Mouse (Mus musculus) forebrain, embryonic 12.5 days (tissue): ENCODE results near the gene Sparc. TPM values are rescaled to one million over a fixed set of nuclear protein-coding genes. Genes with fewer than 3 reads are reported as not detected.
"Not testable (repeated sequence)": the region's sequence is repeated elsewhere in the genome, so short reads cannot be mapped to it uniquely, and the experiment has no call there.

Source experiments
- ATAC-seq: fragments of 200-750 bp; cut with Nextera tagmentation; 2 replicates; pipeline ENCODE4 v1.8.0; 2017; ENCODE audit warnings: moderate TSS enrichment; ENCODE audit not compliant: low FRiP score
- H3K27ac ChIP-seq: fragments of 300-500 bp; sonication (generic); 2 replicates; pipeline ENCODE4 v1.5.1; 2016; ENCODE audit warnings: mild to moderate bottlenecking
- H3K27me3 ChIP-seq: fragments of 300-500 bp; sonication (generic); 2 replicates; pipeline ENCODE4 v1.6.1; 2016; ENCODE audit warnings: mild to moderate bottlenecking
- H3K36me3 ChIP-seq: fragments of 300-500 bp; sonication (generic); replicated peaks from 2 replicates; pipeline ENCODE4 v1.6.1; 2016; ENCODE audit warnings: mild to moderate bottlenecking
- H3K4me1 ChIP-seq: fragments of 300-500 bp; sonication (generic); 2 replicates; pipeline ENCODE4 v1.6.1; 2016
- H3K4me2 ChIP-seq: fragments of 300-500 bp; sonication (generic); 2 replicates; pipeline ENCODE4 v1.6.1; 2016; ENCODE audit warnings: mild to moderate bottlenecking, moderate library complexity
- H3K4me3 ChIP-seq: fragments of 300-500 bp; sonication (generic); replicated peaks from 2 replicates; pipeline ENCODE4 v1.5.1; 2016; ENCODE audit warnings: mild to moderate bottlenecking
- H3K9ac ChIP-seq: fragments of 300-500 bp; sonication (generic); 2 replicates; pipeline ENCODE4 v1.6.1; 2016; ENCODE audit warnings: mild to moderate bottlenecking
- H3K9me3 ChIP-seq: fragments of 300-500 bp; sonication (generic); 2 replicates; pipeline ENCODE4 v1.6.1; 2016
- WGBS: fragments of 180-500 bp; shearing (Covaris S2); methylation state at CpG from one replicate; pipeline ENCODE4 v1.1.7; 2016; 5-methylcytosine and 5-hydroxymethylcytosine counted together
- polyA plus RNA-seq: library from polyadenylated mRNA; unstranded; fragments of >200 nt; fragmentation: Nextera tagmentation; extraction: Ambion mirVana; gene quantifications from 2 replicates; pipeline ENCODE4 v1.2.1, GENCODE M21; 2016

Sparc gene
- polyA plus RNA-seq, 1 experiment from 2014 or later: 395 TPM

GRCm38 (mm10) chr11:55428186-55429012 is 5.4 kb upstream of the Sparc start:
- H3K36me3 ChIP-seq: no peaks in the 10 kb centered on the region
- peaks cover 34% of the 10 kb centered on the region for H3K4me1 ChIP-seq
- no peak overlapping the region for H3K4me3 ChIP-seq
- no peak overlapping the region for H3K9ac ChIP-seq
- 0 out of 2 replicates have a peak overlapping the region, but pooled peaks have one; percentile 0 for H3K4me2 ChIP-seq
- peak; percentile 78 for ATAC-seq
- WGBS: 41% methylated on average over 16 of the region's 16 CpGs
- H3K27me3 ChIP-seq: no peaks in the 10 kb centered on the region
- H3K27ac ChIP-seq: peak overlapping the region; percentile 38
- no peaks in the 10 kb centered on the region for H3K9me3 ChIP-seq

GRCm38 (mm10) chr11:55424746-55425360 is 1.9 kb upstream of the Sparc start:
- no peak overlapping the region for H3K9ac ChIP-seq
- peaks cover 40% of the 10 kb centered on the region for H3K4me1 ChIP-seq
- no peaks in the 10 kb centered on the region for H3K9me3 ChIP-seq
- H3K4me3 ChIP-seq: no peak overlapping the region
- WGBS: 79% methylated on average over 8 of the region's 8 CpGs
- H3K27ac ChIP-seq: no peak overlapping the region
- H3K4me2 ChIP-seq: no peak overlapping the region
- no peaks in the 10 kb centered on the region for H3K36me3 ChIP-seq
- no peak for ATAC-seq
- H3K27me3 ChIP-seq: no peaks in the 10 kb centered on the region

DNA sequence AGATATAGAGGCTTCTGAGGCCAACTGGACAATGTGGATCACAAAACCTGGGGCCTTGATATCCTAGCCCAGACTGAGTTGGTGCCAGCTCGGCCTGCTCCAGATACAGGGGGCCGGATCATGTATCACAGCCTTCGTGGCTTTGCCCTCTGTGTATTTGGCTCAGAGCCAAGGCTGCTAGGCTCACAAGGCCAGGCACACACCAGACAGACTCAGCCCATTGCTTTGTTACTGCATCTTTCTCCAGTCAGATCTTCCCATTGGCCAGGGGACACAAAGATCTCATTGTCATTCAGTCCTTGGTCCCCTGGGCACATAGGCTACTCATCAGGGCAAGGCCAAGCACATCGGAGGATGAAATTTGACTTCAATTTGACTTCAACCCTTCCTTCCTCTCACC is 773 bp upstream of the Sparc start:
- peaks cover 51% of the 10 kb centered on the region for H3K4me1 ChIP-seq

DNA sequence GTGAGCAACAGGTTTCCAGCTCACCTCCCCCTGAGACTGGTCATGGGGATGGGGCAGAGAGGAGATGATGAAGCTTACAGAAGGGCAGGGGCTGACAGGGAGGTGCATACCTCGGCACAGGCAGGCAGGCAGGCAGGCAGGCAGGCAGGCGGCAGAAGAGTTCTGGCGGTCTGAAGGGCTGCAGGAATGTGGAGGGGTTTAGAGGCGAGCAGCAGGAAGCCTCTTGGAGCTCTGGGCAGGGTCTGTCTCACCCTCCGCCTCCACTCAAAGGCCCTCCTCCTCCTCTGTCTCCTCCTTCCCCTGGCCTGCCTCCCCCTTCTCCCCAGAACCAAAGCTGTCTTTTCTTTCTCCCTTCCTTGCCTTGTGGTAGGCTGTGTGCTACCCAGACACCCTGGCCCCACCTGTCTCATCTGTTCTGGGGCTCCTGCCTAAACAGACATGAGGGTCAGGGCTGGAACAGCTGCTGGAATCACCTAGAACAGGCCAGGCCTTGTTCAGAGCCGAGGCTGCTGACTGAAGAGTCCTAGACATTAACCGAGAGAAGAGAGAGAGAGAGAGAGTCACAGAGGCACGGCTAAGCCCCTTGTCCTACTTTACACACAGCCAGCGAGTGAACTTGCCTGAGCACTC is 3.2 kb downstream of the Sparc start:
- peak; percentile 62 for ATAC-seq
- Histone ChIP-seq H3K4me1 (peaks cover 50% of the 10 kb centered on the region), H3K27me3 (no peaks in the 10 kb centered on the region), H3K27ac (peak overlapping the region; percentile 80), H3K9me3 (no peaks in the 10 kb centered on the region), H3K4me3 (peak overlapping the region; percentile 44), H3K9ac (peak overlapping the region; percentile 60), H3K4me2 (peak overlapping the region; percentile 66), H3K36me3 (no peaks in the 10 kb centered on the region)
- 2% methylated on average over 9 of the region's 9 CpGs for WGBS

More for the DNA sequence above, 773 bp upstream of the Sparc start:
- H3K4me2 ChIP-seq: no peak overlapping the region
- ATAC-seq: peak; percentile 71
- no peak overlapping the region for H3K4me3 ChIP-seq
- WGBS: 13% methylated on average over 4 of the region's 4 CpGs
- peak overlapping the region; percentile 79 for H3K27ac ChIP-seq
- no peaks in the 10 kb centered on the region for H3K27me3 ChIP-seq
- H3K9ac ChIP-seq: no peak overlapping the region
- H3K36me3 ChIP-seq: no peaks in the 10 kb centered on the region
- no peaks in the 10 kb centered on the region for H3K9me3 ChIP-seq

- H3K4me2 ChIP-seq: peak overlapping the region; percentile 66
- ATAC-seq: no peak
- H3K27me3 ChIP-seq: no peaks in the 10 kb centered on the region
- H3K9me3 ChIP-seq: no peaks in the 10 kb centered on the region
- peaks cover 45% of the 10 kb centered on the region for H3K4me1 ChIP-seq
- H3K4me3 ChIP-seq: peak overlapping the region; percentile 44
- peak overlapping the region; percentile 80 for H3K27ac ChIP-seq
- H3K9ac ChIP-seq: peak overlapping the region; percentile 60
- WGBS: 3% methylated on average over 4 of the region's 4 CpGs
- no peaks in the 10 kb centered on the region for H3K36me3 ChIP-seq
Observed at GRCm38 (mm10) chr11:55419296-55419677, 3.7 kb downstream of the Sparc start.

- no peaks in the 10 kb centered on the region for H3K9me3 ChIP-seq
- H3K27me3 ChIP-seq: no peaks in the 10 kb centered on the region
- H3K4me1 ChIP-seq: peaks cover 39% of the 10 kb centered on the region
- peak overlapping the region; percentile 80 for H3K27ac ChIP-seq
- ATAC-seq: no peak
- 1% methylated on average over 3 of the region's 3 CpGs for WGBS
- no peaks in the 10 kb centered on the region for H3K36me3 ChIP-seq
- peak overlapping the region; percentile 66 for H3K4me2 ChIP-seq
- peak overlapping the region; percentile 44 for H3K4me3 ChIP-seq
- H3K9ac ChIP-seq: peak overlapping the region; percentile 60
Observed at GRCm38 (mm10) chr11:55418704-55419061, 4.3 kb downstream of the Sparc start.

GRCm38 (mm10) chr11:55417898-55418703 is 4.9 kb downstream of the Sparc start:
- H3K4me1 ChIP-seq: peaks cover 36% of the 10 kb centered on the region
- peak; percentile 82 for ATAC-seq
- H3K27ac ChIP-seq: peak overlapping the region; percentile 80
- WGBS: 1% methylated on average over 23 of the region's 24 CpGs
- H3K4me3 ChIP-seq: peak overlapping the region; percentile 44
- H3K9me3 ChIP-seq: no peaks in the 10 kb centered on the region
- peak overlapping the region; percentile 60 for H3K9ac ChIP-seq
- H3K4me2 ChIP-seq: peak overlapping the region; percentile 66
- no peaks in the 10 kb centered on the region for H3K36me3 ChIP-seq
- H3K27me3 ChIP-seq: no peaks in the 10 kb centered on the region

GRCm38 (mm10) chr11:55416609-55417265 is 6.2 kb downstream of the Sparc start:
- Histone ChIP-seq H3K27me3 (no peaks in the 10 kb centered on the region), H3K4me2 (no peak overlapping the region), H3K4me3 (no peak overlapping the region), H3K27ac (no peak overlapping the region), H3K4me1 (peaks cover 36% of the 10 kb centered on the region), H3K36me3 (no peaks in the 10 kb centered on the region), H3K9ac (peak overlapping the region; percentile 60; the same call in 1 of the 2 replicates), H3K9me3 (no peaks in the 10 kb centered on the region)
- 81% methylated on average over 6 of the region's 6 CpGs for WGBS
- ATAC-seq: no peak

GRCm38 (mm10) chr11:55415731-55416130 is 7.3 kb downstream of the Sparc start:
- H3K9me3 ChIP-seq, H3K36me3 ChIP-seq, H3K27me3 ChIP-seq, H3K4me2 ChIP-seq, ATAC-seq, H3K27ac ChIP-seq, H3K4me3 ChIP-seq, H3K9ac ChIP-seq: not testable (repeated sequence)
- peaks cover 36% of the 10 kb centered on the region for H3K4me1 ChIP-seq
- WGBS: 89% methylated on average over 6 of the region's 6 CpGs

- no peaks in the 10 kb centered on the region for H3K36me3 ChIP-seq
- H3K9ac ChIP-seq: no peak overlapping the region
- no peak overlapping the region for H3K4me3 ChIP-seq
- H3K4me2 ChIP-seq: no peak overlapping the region
- no peak for ATAC-seq
- H3K9me3 ChIP-seq: no peaks in the 10 kb centered on the region
- no peaks in the 10 kb centered on the region for H3K27me3 ChIP-seq
- 81% methylated on average over 9 of the region's 9 CpGs for WGBS
- H3K4me1 ChIP-seq: peaks cover 33% of the 10 kb centered on the region
- H3K27ac ChIP-seq: no peak overlapping the region
Observed at GRCm38 (mm10) chr11:55415036-55415704, 7.8 kb downstream of the Sparc start.

DNA sequence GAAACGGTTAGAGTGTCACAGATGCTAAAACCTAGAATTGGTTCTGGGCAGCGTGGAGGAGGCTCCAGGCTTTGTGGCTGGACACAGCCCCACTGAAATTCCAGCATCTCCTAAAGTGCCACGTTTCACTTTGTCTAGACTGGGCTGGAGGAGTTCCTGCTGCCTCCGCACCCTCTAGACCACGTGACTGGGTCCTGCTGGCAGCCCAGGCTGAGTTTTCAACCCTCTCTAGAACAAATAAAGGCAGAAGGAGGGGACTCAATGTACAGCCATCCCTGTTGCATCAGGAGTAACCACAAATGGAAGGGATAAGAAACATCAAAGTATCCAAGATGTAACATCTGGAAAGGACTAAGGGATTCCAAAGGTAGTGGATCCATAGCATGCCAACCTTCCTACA is 8.7 kb downstream of the Sparc start:
- no peak for ATAC-seq
- H3K27me3 ChIP-seq: no peaks in the 10 kb centered on the region
- H3K4me2 ChIP-seq: no peak overlapping the region
- no peak overlapping the region for H3K27ac ChIP-seq
- no peak overlapping the region for H3K4me3 ChIP-seq
- H3K36me3 ChIP-seq: 0 out of 2 replicates have a peak, but pooled peaks cover 3% of the 10 kb centered on the region
- H3K9ac ChIP-seq: no peak overlapping the region
- H3K4me1 ChIP-seq: peaks cover 25% of the 10 kb centered on the region
- WGBS: 77% methylated on average over 5 of the region's 5 CpGs
- H3K9me3 ChIP-seq: no peaks in the 10 kb centered on the region
